Comparison of ENCODE assay signal across 8 mouse cellular contexts in genomic region chr12:80598756-80599155, GRCm38 (mm10). TPM values are rescaled to one million over a fixed set of nuclear protein-coding genes. Genes with fewer than 3 reads are reported as not detected.
DNase-seq lines count a peak whose midpoint lies in the region; ATAC-seq and TF ChIP-seq lines count a peak whose summit lies in the region.

No protein-coding gene starts in this region.

- H3K4me2 ChIP-seq in neural tube, embryonic 13.5 days, result no peak overlapping the region
- H3K4me2 ChIP-seq in midbrain, embryonic 15.5 days, result no peak overlapping the region

- ATAC-seq in neural tube, embryonic 13.5 days (ENCODE audit: low read depth), result peak; percentile 67
- ATAC-seq in midbrain, embryonic 15.5 days (replicated peaks), result peak; percentile 47

- H3K9ac ChIP-seq in neural tube, embryonic 13.5 days, result no peak overlapping the region
- H3K9ac ChIP-seq in midbrain, embryonic 15.5 days, result no peak overlapping the region

- no peak for DNase-seq in neural tube, embryonic 10.5 days (ENCODE audit: extremely low spot score, low spot score)
- DNase-seq in cerebellum, adult 9-11 months, result peak; percentile 43
- DNase-seq in heart, adult 9 months (ENCODE audit: low spot score in 2 of 2), result peak; percentile 37 to 69
- peak; percentile 42 to 69 for DNase-seq in layer of hippocampus, adult 2 months (ENCODE audit: low spot score in 2 of 2)
- DNase-seq in T-cell, adult 2 months (ENCODE audit: low spot score), result no peak
- no peak for DNase-seq in spleen, adult 12 weeks (ENCODE audit: low spot score)

- H3K27ac ChIP-seq in neural tube, embryonic 13.5 days (replicated peaks), result peak overlapping the region; percentile 59
- peak overlapping the region; percentile 88 for H3K27ac ChIP-seq in layer of hippocampus, adult 2 months
- peak overlapping the region; percentile 6; the same call in 1 of the 2 replicates for H3K27ac ChIP-seq in midbrain, embryonic 15.5 days

- 42% methylated on average over 6 of the region's 6 CpGs for WGBS in neural tube, embryonic 13.5 days
- WGBS in midbrain, embryonic 15.5 days, result 36% methylated on average over 6 of the region's 6 CpGs

- TF ChIP-seq CTCF in layer of hippocampus, adult 2 months (conservative IDR thresholded peaks at IDR 0.05), result peak; percentile 62

- no peaks in the 10 kb centered on the region for H3K9me3 ChIP-seq in neural tube, embryonic 13.5 days
- H3K9me3 ChIP-seq in midbrain, embryonic 15.5 days, result no peaks in the 10 kb centered on the region

- H3K36me3 ChIP-seq in neural tube, embryonic 13.5 days, result peaks cover 29% of the 10 kb centered on the region
- H3K36me3 ChIP-seq in midbrain, embryonic 15.5 days (replicated peaks), result 0 out of 2 replicates have a peak, but pooled peaks cover under 1% of the 10 kb centered on the region

- H3K4me1 ChIP-seq in neural tube, embryonic 13.5 days (replicated peaks), result peaks cover 13% of the 10 kb centered on the region
- no peaks in the 10 kb centered on the region for H3K4me1 ChIP-seq in midbrain, embryonic 15.5 days

- H3K27me3 ChIP-seq in neural tube, embryonic 13.5 days, result no peaks in the 10 kb centered on the region
- H3K27me3 ChIP-seq in midbrain, embryonic 15.5 days (replicated peaks), result no peaks in the 10 kb centered on the region

- H3K4me3 ChIP-seq in neural tube, embryonic 13.5 days, result no peak overlapping the region
- H3K4me3 ChIP-seq in layer of hippocampus, adult 2 months, result no peak overlapping the region
- no peak overlapping the region for H3K4me3 ChIP-seq in midbrain, embryonic 15.5 days

RNA-seq across cellular contexts. Expression of gene Slc39a9, which starts 44.9 kb away (rescaled TPM):
- 22.0 and 22.6 TPM in 2 replicates for polyA plus RNA-seq in neural tube, embryonic 13.5 days (2015; fragmentation: Nextera tagmentation; extraction: Ambion mirVana)
- 10 to 100 TPM; 37.8 to 37.9 TPM for total RNA-seq in layer of hippocampus, adult 2 months (2021)
- polyA plus RNA-seq in midbrain, embryonic 15.5 days (2015; fragmentation: Nextera tagmentation; extraction: Ambion mirVana), result 24.3 and 27.5 TPM in 2 replicates

RNA-seq across cellular contexts. Expression of gene Erh, which starts 45.4 kb away (rescaled TPM):
- polyA plus RNA-seq in neural tube, embryonic 13.5 days (2015; fragmentation: Nextera tagmentation; extraction: Ambion mirVana), result 296 and 300 TPM in 2 replicates
- 10 to 100 TPM; 34.4 to 44.6 TPM for total RNA-seq in layer of hippocampus, adult 2 months (2021)
- 292 and 300 TPM in 2 replicates for polyA plus RNA-seq in midbrain, embryonic 15.5 days (2015; fragmentation: Nextera tagmentation; extraction: Ambion mirVana)

Comparison
In these comparisons a context has a peak if more than half of its experiments do, and no peak if none do; other contexts are left out.
1. H3K27ac ChIP-seq: peak in every context shown above with its lines; median percentile 88 in layer of hippocampus, adult 2 months; 59 in neural tube, embryonic 13.5 days; 6 in midbrain, embryonic 15.5 days.
2. DNase-seq: peak in cerebellum, adult 9-11 months (single experiment), heart, adult 9 months (2 of 2) and layer of hippocampus, adult 2 months (2 of 2); none in neural tube, embryonic 10.5 days (single experiment), T-cell, adult 2 months (single experiment) and spleen, adult 12 weeks (single experiment).